Mouse (Mus musculus): ENCODE measurements around the gene Il1rapl1.

The Il1rapl1 gene

DNA sequence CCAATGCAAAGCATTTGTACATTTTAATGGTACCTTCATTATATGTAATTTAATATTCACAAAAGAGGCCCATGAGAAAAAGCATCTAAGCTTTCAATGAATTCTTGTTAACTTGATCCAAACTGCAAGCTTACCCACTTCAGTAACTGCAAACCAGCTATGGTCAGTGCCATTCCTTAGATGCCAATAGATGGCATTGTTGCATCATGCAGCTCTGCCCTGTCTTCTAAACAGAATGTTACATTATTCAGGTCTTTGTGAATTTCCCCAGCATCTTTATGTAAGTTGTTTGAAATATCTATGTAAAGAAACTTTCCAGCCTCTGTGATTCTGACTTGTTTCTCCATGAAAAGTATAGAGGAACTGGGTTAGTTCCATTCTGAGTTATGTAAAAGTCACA is 514.5 kb downstream of the Il1rapl1 start:
- DNase-seq (ENCODE audit: low spot score), result no peak

DNA sequence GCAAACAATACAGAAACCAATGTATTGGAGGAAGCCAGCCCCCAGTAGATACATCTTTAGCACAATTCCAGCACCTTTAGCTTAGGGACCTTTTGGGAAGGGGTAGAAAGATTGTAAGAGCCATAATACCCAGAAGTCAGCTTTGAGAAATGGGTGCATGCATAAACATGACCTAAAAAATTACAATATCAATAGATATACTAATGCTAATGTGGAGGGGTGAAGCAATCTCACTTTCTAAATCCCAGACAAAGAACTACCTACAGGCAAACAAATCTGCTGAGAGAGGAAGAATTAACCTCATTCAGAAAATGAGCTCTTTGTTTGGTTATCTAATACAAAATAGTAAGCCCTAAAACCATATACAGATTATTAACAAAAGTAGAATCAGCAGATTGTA is 607.4 kb downstream of the Il1rapl1 start:
- no peak for DNase-seq (ENCODE audit: low spot score)

- no peak for DNase-seq (ENCODE audit: low spot score)
These were observed 612.8 kb downstream of the Il1rapl1 start for GRCm38 (mm10) chrX:87502604-87503003.

DNA sequence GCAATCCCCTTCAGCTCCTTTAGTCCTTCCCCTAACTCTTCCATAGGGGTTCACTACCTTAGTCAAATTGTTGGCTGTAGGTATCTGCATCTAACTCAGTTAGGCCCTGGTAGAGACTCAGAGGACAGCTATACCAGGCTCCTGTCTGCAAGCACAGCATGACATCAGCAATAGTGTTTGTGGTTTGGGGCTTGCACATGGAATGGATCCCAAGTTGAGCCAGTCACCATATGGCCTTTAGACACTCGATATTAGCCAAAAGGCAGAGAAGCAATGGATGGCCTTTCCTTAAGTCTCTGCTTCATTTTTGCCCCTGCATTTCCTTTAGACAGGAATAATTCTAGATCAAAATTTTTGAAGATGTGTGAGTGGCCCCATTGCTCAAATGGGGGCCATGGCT is 632.0 kb downstream of the Il1rapl1 start:
- no peak for DNase-seq (ENCODE audit: low spot score)

DNA sequence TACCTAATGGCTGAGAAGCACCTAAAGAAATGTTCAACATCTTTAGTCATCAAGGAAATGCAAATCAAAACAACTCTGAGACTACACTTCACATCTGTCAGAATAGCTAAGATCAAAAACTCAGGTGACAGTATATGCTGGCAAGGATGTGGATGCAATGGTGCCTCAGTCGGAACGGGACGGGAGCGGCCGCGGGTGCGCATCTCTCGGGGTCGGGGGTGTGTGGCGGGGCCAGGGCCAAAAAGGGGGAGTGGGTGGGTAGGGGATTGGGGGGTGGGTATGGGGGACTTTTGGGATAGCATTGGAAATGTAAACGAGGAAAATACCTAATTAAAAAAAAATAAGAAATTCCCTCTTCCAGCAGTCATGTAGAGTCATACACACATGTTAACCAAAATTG is 877.3 kb downstream of the Il1rapl1 start:
- peak; percentile 100 for DNase-seq (ENCODE audit: low spot score)

DNA sequence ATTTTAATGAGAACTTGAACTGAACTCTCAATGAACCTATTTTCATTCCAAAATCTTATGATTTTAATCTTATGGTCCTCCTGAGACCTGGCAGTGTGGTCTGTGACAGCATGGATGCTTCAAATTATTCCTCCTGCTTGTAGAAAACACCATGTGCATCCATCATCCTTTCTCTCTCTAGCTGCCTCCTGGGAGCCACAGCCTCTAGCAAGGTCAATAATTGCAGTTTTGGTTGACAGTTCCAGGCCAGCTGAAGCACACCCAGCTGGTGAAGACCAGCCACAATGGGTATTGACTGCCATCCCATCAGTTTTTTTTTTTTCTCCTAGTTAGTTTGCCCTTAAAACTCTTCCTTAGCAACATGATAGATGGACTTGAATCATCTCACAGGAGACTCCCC is 890.2 kb downstream of the Il1rapl1 start:
- no peak for DNase-seq (ENCODE audit: low spot score)

DNA sequence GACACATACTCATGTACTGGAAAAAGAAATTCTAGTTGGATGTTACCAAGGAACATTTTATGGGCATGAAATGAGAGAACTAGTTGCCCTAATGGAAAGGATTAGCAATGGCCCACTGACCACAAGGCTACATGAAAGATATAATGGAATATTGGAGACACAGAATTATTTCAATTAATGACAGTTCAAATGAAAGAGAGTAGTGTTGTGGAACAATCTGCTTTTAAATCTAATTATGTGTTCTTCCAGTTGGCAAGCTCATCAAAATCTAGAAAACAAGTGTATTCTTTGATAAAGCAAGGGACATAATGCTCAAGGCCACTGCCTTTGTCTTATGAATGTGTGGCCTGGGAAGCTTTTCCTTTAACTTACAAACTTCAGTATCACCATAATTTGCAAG is 1113.1 kb downstream of the Il1rapl1 start:
- DNase-seq (ENCODE audit: low spot score), result no peak

DNA sequence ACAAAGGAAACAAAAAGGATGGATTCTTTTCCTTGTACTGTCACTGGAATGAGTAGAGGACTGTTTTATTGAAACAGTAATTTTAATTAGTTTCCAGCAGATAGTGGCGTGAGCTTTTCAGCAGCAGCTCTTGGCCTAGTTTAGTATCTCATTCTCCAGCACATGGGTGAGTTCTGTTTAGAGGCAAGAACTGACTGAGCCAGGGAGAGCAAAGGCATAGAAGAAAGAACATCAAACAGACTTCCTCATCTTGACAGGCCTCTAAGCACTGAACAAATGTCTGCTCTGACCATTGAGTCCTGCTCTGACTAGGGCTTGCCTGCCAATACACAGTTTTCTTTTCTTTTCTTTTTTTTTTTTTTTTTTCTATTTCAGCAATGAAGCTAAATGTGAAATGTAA is 1160.3 kb downstream of the Il1rapl1 start:
- DNase-seq (ENCODE audit: low spot score), result no peak

DNA sequence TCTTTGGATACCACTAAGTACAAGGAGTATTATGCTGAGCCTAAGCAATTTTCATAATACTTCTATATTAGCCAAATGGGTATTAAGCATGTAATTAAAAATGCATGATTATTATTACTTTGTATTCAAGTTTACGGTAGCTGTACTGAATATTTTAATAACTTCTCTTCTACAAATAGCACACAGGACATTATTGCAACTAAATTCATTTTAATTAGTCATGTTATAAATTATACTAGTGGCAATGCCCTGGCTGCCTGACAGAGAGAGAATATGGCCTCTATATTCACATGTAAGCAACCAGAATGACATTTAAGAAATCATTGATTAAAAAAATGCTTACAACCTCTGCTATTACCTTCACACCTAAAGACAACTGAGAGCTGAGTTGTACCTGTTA is 1160.8 kb downstream of the Il1rapl1 start:
- no peak for DNase-seq (ENCODE audit: low spot score)

DNA sequence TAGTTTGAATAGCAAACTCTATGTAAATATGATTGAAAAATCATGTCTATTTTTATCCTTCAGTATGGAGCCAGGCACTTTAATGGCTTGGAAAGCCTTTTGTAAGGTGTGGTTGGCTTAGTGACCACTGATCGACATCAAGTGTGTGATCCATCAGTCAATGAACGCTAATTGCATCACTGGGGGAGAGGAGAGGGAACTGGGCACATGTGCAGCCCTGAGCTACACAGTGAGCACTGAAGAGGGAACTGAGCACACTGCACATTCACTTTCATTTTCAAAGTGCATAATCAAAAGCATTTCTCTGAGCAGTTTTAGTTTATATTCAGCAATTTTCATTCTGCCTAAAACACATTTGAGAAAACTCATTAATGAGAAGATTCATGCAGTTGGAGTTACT is 1164.5 kb downstream of the Il1rapl1 start:
- DNase-seq (ENCODE audit: low spot score), result no peak

DNA sequence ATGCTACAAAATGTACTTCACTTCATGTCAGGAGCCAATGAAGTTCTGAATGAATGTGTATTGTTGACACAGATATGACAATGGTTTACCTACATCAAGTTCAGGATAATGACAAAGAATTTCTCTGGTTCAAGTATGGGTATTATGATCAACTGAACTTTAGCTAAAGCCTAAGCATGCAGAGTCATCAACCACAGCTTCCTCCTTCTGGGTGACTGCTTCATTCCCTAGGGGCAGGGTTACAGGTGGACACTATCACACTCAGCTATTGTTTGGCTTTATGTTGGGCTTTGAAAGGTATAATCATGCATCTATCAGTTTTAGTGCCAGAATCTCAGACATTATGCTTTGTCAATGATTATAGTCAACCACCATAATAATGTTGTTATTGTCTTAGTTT is 1166.3 kb downstream of the Il1rapl1 start:
- DNase-seq (ENCODE audit: low spot score), result no peak

GRCm38 (mm10) chrX:86854835-86855234 is 1260.6 kb downstream of the Il1rapl1 start:
- DNase-seq (ENCODE audit: low spot score), result no peak

DNA sequence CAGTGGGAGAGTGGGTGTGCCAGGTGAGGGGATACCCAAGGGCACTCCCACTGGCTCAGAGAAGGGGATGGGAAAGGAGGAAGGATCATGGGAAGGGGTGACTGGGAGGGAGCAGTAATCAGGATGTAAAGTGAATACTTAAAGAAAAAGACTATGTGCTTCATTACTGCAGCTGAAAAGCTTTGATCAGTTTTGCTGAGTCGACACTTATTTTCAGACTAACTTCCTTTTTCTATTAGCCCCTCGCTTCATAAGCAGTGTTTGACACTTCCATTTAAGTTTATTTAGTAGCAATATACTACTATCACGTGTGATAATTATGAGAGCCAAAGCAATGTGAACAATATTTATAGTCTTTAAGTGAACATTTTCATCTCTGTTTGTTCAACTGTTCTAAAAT is 1307.2 kb downstream of the Il1rapl1 start:
- no peak for DNase-seq (ENCODE audit: low spot score)

- no peak for DNase-seq (ENCODE audit: low spot score)
These were observed 1312.7 kb downstream of the Il1rapl1 start for GRCm38 (mm10) chrX:86802725-86803124.

GRCm38 (mm10) chrX:86728803-86729202 is 1386.6 kb downstream of the Il1rapl1 start:
- no peak for DNase-seq (ENCODE audit: low spot score)
